Mouse (Mus musculus) embryonic fibroblast, embryonic 13.5 days (primary cell): ENCODE results near the gene Fbxo24. TPM values are rescaled to one million over a fixed set of nuclear protein-coding genes. Genes with fewer than 3 reads are reported as not detected.

ENCODE experiments used
- H3K27ac ChIP-seq: 2 replicates; pipeline ENCODE4 v1.5.1; 2012; ENCODE audit warnings: low read length, control low read depth, inconsistent platforms; ENCODE audit not compliant: insufficient read depth
- H3K4me1 ChIP-seq: 2 replicates; pipeline ENCODE4 v1.6.1; 2011; ENCODE audit warnings: low read length; ENCODE audit not compliant: control insufficient read depth, insufficient read depth
- H3K4me3 ChIP-seq: 2 replicates; pipeline ENCODE4 v1.5.1; 2011; ENCODE audit warnings: mild to moderate bottlenecking, control low read depth, low read length; ENCODE audit not compliant: insufficient read depth
- CTCF ChIP-seq: IDR thresholded peaks from 2 replicates; pipeline ENCODE4 v1.5.1; 2011; ENCODE audit warnings: mild to moderate bottlenecking, control low read depth, low read length, moderate library complexity, borderline replicate concordance; ENCODE audit not compliant: insufficient read depth
- POLR2A ChIP-seq: IDR thresholded peaks from 2 replicates; pipeline ENCODE4 v1.6.1; 2011; ENCODE audit warnings: low read depth, mild to moderate bottlenecking, control low read depth, low read length, moderate library complexity
- polyA plus RNA-seq: library from polyadenylated mRNA; stranded (reverse); fragments of >200 nt; gene quantifications from 2 replicates; pipeline ENCODE4 v1.2.4, GENCODE M21; 2011; ENCODE audit warnings: low read depth; ENCODE audit not compliant: missing spikeins, insufficient read length

Fbxo24 gene
- polyA plus RNA-seq, 1 experiment = 0.67 TPM

DNA sequence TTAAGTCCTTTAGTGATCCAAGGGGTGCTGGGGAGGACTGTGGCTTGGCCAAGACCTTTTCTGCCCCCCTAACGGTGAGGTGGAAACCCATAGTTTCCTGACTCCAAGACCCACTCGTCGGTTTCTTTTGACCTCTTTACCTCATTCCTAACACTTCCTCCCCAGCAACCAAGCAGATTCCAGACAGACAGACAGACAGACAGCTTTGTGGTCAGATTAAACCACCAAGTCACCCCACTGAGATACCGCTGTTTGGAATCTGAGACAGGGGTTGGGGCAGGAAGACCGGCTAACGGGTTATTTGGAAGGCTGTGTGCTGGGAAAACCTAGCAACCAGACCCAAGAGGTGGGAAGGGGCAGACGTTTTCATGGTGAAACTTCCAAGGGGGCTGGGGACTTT lies 58.6 kb downstream of the Fbxo24 start:
- TF ChIP-seq POLR2A (no peak), CTCF (no peak)
- no peaks in the 10 kb centered on the region for H3K4me1 ChIP-seq
- no peak overlapping the region for H3K27ac ChIP-seq
- H3K4me3 ChIP-seq = no peak overlapping the region

DNA sequence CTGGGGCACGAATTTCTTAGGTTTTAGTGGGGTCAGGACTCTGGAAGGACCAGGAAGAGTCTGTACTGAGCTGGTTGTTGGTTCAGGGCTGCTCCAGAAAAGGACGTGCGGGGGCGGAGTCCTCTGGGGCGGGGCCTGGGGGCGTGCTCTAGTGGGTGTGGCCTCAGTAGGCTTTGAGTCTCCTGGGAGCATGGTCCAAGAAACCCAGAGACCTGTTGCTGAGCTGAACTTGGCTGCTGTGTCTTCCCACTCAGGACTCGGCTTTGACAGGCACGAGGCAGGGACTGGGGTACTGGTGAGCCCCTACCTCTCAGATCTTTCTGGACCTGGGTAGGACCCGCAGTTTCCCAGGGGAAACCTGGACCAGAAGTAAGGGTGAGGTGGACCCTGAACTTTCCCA lies 59.1 kb downstream of the Fbxo24 start, which contains the start of gene Tfr2:
Gene Tfr2 (plus strand): TSS at position 176 of the 400 bp plus-strand sequence.
- TF ChIP-seq CTCF (no peak), POLR2A (no peak)

DNA sequence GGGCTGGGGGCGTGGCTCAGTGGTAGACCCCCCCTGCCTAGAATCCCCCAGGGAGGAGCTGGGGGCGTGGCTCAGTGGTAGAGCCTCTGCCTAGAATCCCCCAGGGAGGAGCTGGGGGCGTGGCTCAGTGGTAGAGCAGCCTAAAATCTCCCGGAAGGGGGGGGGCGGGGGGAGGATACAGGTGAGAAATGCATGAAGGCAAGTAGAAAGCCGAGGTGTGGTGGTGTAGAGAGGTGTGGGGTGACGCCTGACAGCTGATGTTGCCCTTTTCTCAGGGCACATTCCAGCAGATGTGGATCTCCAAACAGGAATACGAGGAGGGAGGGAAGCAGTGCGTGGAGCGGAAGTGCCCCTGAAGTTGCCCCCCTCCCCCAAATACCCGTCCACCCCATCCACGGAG lies 59.8 kb downstream of the Fbxo24 start:
- TF ChIP-seq POLR2A = no peak
- TF ChIP-seq CTCF = no peak
- no peaks in the 10 kb centered on the region for H3K4me1 ChIP-seq
- H3K4me3 ChIP-seq = no peak overlapping the region
- no peak overlapping the region for H3K27ac ChIP-seq

More for the DNA sequence above, 59.1 kb downstream of the Fbxo24 start, which contains the start of gene Tfr2:
- H3K4me3 ChIP-seq = no peak within 1 kb of the TSS
- H3K27ac ChIP-seq = no peak within 1 kb of the TSS
- no peaks in the 10 kb centered on the region for H3K4me1 ChIP-seq

DNA sequence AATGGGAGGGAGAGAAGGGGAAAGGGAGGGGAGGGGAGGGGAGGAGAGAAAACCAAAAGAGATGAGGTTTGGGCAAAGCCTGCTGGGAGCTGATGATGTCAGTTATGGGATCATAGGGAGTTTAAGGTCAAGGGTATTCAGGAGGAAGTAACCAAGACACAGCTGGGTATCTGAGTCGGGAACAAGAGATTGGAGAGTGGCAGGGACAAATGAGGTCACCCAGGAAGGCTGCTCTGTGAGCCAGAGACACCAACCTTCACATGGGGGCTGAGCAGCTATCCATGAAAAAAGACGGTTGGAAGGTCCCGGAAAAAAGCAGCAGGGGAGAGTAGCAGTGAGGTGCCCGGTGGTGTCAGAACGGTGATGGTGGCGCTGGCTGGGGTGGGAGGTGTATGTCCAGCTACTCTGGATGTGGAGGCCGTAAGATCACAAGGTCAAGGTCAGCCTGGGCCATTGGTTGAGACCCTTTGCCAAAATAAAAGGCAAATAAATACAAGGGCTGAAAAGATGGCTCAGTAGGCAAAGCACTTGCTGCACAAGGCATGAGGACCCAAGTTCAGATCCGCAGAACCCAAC lies 60.5 kb downstream of the Fbxo24 start:
- no peak for TF ChIP-seq POLR2A
- TF ChIP-seq CTCF = no peak
- H3K27ac ChIP-seq = no peak overlapping the region
- no peaks in the 10 kb centered on the region for H3K4me1 ChIP-seq
- no peak overlapping the region for H3K4me3 ChIP-seq

DNA sequence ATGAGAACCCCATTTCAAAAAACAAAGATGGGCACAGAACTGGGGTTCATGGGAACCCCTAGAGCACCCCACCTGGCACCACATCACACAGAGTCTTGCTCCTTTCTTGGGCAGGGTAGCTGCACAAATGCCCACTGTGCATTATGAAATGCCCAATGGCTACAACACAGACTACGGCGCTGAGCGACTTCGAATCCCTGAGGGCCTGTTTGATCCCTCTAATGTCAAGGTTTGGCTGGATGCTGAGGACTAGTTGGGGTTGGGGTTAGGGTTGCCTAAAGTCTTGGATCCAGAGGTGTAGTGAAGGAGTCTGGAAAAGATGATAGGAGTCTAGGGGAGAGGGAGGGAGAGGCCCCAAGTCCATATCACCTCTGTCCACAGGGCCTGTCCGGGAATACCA lies 62.4 kb downstream of the Fbxo24 start:
- Histone ChIP-seq H3K4me1 (no peaks in the 10 kb centered on the region), H3K4me3 (no peak overlapping the region), H3K27ac (no peak overlapping the region)
- no peak for TF ChIP-seq CTCF
- TF ChIP-seq POLR2A = no peak

DNA sequence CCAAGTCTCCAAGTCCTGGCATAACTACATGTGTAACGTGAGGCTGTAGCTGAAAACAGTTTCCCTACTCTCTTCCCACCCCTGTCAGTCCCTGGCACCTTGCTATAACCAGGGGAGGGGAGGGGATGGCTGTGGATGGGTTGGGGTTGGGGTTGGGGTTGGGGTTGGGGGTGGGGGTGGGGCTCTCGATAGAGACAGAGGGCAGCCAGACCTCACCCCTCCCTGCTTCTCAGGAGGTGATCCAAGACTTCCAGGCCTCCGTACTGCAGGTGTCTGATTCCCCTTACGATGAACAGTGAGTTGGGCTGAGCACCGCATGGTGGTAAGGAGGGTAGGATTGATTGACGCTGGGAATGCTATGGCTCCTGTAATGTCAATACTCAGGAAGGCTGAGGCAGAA lies 63.1 kb downstream of the Fbxo24 start:
- H3K4me3 ChIP-seq = no peak overlapping the region
- TF ChIP-seq CTCF (no peak), POLR2A (no peak)
- H3K27ac ChIP-seq = no peak overlapping the region
- no peaks in the 10 kb centered on the region for H3K4me1 ChIP-seq

DNA sequence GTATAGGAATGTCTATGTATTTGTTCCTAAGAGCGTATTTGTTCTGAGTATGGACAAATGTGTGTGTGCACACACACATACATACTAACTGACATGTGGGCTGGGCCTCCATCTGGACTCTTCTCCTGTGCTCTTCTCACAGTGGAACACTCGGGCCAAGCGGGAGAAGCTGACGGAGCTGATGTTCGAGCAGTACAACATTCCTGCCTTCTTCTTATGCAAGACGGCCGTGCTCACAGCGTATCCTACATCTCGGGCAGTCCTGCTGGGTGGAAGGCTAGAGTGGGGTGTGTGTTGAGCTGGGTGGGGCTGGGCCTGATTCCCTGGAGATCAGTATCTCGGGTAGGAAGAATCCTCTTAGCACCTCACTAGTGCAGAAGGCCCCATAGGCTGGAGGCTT lies 65.8 kb downstream of the Fbxo24 start:
- H3K4me3 ChIP-seq = no peak overlapping the region
- no peak overlapping the region for H3K27ac ChIP-seq
- TF ChIP-seq POLR2A (no peak), CTCF (no peak)
- no peaks in the 10 kb centered on the region for H3K4me1 ChIP-seq

Other genes starting within 250 kb of the Fbxo24 start
- gene Zan, start 151.9 kb downstream of the Fbxo24 start, polyA plus RNA-seq = 0.19 and 0.37 TPM in 2 replicates
- 14.6 and 16.8 TPM in 2 replicates for gene Pop7, start 126.5 kb downstream of the Fbxo24 start, polyA plus RNA-seq
- 12.1 and 17.7 TPM in 2 replicates for gene Gigyf1, start 110.5 kb downstream of the Fbxo24 start, polyA plus RNA-seq
- gene Epo, start 95.8 kb downstream of the Fbxo24 start, polyA plus RNA-seq = not detected in 2 replicates
- 358 and 390 TPM in 2 replicates for gene Gnb2, start 95.5 kb downstream of the Fbxo24 start, polyA plus RNA-seq
- gene Actl6b, start 75.5 kb downstream of the Fbxo24 start, polyA plus RNA-seq = not detected in 2 replicates
- gene Tfr2, start 59.2 kb downstream of the Fbxo24 start, polyA plus RNA-seq = 0.67 and 0.68 TPM in 2 replicates
- 35.4 and 41.3 TPM in 2 replicates for gene Mospd3, start 27.9 kb downstream of the Fbxo24 start, polyA plus RNA-seq
- gene Pcolce, start 15.2 kb downstream of the Fbxo24 start, polyA plus RNA-seq = 732 and 740 TPM in 2 replicates
- gene Lrch4, start 119 bp upstream of the Fbxo24 start, polyA plus RNA-seq = 17.5 and 29.1 TPM in 2 replicates
- 3.0 and 3.5 TPM in 2 replicates for gene Gm20605, start 173 bp upstream of the Fbxo24 start, polyA plus RNA-seq
- 2.5 and 3.4 TPM in 2 replicates for gene Sap25, start 12.3 kb upstream of the Fbxo24 start, polyA plus RNA-seq
- gene Irs3, start 16.7 kb upstream of the Fbxo24 start, polyA plus RNA-seq = 0.22 and 0.37 TPM in 2 replicates
- 15.1 and 22.0 TPM in 2 replicates for gene Agfg2, start 55.7 kb upstream of the Fbxo24 start, polyA plus RNA-seq
- gene Nyap1, start 112.6 kb upstream of the Fbxo24 start, polyA plus RNA-seq = 5.7 and 7.0 TPM in 2 replicates
- gene Tsc22d4, start 116.7 kb upstream of the Fbxo24 start, polyA plus RNA-seq = 66.6 and 71.5 TPM in 2 replicates
- 11.5 and 14.6 TPM in 2 replicates for gene Ppp1r35, start 149.8 kb upstream of the Fbxo24 start, polyA plus RNA-seq
- 27.7 and 34.8 TPM in 2 replicates for gene Mepce, start 158.7 kb upstream of the Fbxo24 start, polyA plus RNA-seq
- 3.5 and 7.1 TPM in 2 replicates for gene Zcwpw1, start 158.8 kb upstream of the Fbxo24 start, polyA plus RNA-seq
- 0.53 TPM in 1 of 2 replicates, not detected in the other for gene Pilra, start 207.3 kb upstream of the Fbxo24 start, polyA plus RNA-seq
- gene Pilrb1, start 229.1 kb upstream of the Fbxo24 start, polyA plus RNA-seq = not detected in 2 replicates
- not detected in 2 replicates for gene Pilrb2, start 242.8 kb upstream of the Fbxo24 start, polyA plus RNA-seq